8 mouse cellular contexts compared by ENCODE assay signal in genomic region chr8:79711064-79711961, GRCm38 (mm10). TPM values are rescaled to one million over a fixed set of nuclear protein-coding genes. Genes with fewer than 3 reads are reported as not detected.
DNase-seq lines count a peak whose midpoint lies in the region; ATAC-seq and TF ChIP-seq lines count a peak whose summit lies in the region.

Gene Abce1, minus strand, starts transcription at chr8:79711740.
Gene Anapc10, plus strand, starts transcription at chr8:79711820.

- no peak for TF ChIP-seq CTCF in bone marrow macrophage, adult 2 months (IDR thresholded peaks at IDR 0.05; ENCODE audit: low read depth, low read length)
- TF ChIP-seq CTCF in embryonic fibroblast, embryonic 13.5 days (IDR thresholded peaks at IDR 0.05; ENCODE audit: borderline replicate concordance, insufficient read depth, low read length), result no peak

- H3K27ac ChIP-seq in bone marrow macrophage, adult 2 months (ENCODE audit: insufficient read depth, low read depth, low read length), result peak within 1 kb of the TSS; percentile 47
- peak within 1 kb of the TSS; percentile 42; the same call in 1 of the 2 replicates for H3K27ac ChIP-seq in embryonic fibroblast, embryonic 13.5 days (ENCODE audit: insufficient read depth, low read length)
- H3K27ac ChIP-seq in kidney, embryonic 14.5 days (ENCODE audit: low read depth, low read length), result peak within 1 kb of the TSS; percentile 88
- H3K27ac ChIP-seq in limb, embryonic 15.5 days, result peak within 1 kb of the TSS; percentile 89

- no peak for TF ChIP-seq POLR2A in bone marrow macrophage, adult 2 months (IDR thresholded peaks at IDR 0.05; ENCODE audit: borderline replicate concordance, low read depth, low read length)
- TF ChIP-seq POLR2A in embryonic fibroblast, embryonic 13.5 days (IDR thresholded peaks at IDR 0.05; ENCODE audit: low read depth, low read length), result peak; percentile 96

- H3K27me3 ChIP-seq in kidney, embryonic 14.5 days (ENCODE audit: control insufficient read depth, insufficient read depth, low read length), result no peaks in the 10 kb centered on the region
- H3K27me3 ChIP-seq in limb, embryonic 15.5 days, result no peaks in the 10 kb centered on the region

- peak within 1 kb of the TSS; percentile 83 for H3K9ac ChIP-seq in kidney, embryonic 14.5 days (ENCODE audit: low read depth, low read length)
- peak within 1 kb of the TSS; percentile 63 for H3K9ac ChIP-seq in limb, embryonic 15.5 days

- WGBS in kidney, embryonic 14.5 days, result under 1% methylated on average over 73 of the region's 73 CpGs
- under 1% methylated on average over 73 of the region's 73 CpGs for WGBS in limb, embryonic 15.5 days

- peaks cover 5% of the 10 kb centered on the region; the same call in 1 of the 2 replicates for H3K4me1 ChIP-seq in bone marrow macrophage, adult 2 months (ENCODE audit: control insufficient read depth, insufficient read depth, low read length)
- no peaks in the 10 kb centered on the region for H3K4me1 ChIP-seq in embryonic fibroblast, embryonic 13.5 days (ENCODE audit: control insufficient read depth, insufficient read depth, low read length)
- 0 out of 2 replicates have a peak, but pooled peaks cover 5% of the 10 kb centered on the region for H3K4me1 ChIP-seq in kidney, embryonic 14.5 days (ENCODE audit: control insufficient read depth, insufficient read depth, low read length)
- peaks cover 6% of the 10 kb centered on the region; the same call in 1 of the 2 replicates for H3K4me1 ChIP-seq in limb, embryonic 15.5 days

- H3K36me3 ChIP-seq in kidney, embryonic 14.5 days (ENCODE audit: control insufficient read depth, insufficient read depth, low read length), result peaks cover 24% of the 10 kb centered on the region
- peaks cover 15% of the 10 kb centered on the region for H3K36me3 ChIP-seq in limb, embryonic 15.5 days

- peak; percentile 98 for ATAC-seq in kidney, embryonic 14.5 days (ENCODE audit: low FRiP score, low TSS enrichment)
- ATAC-seq in limb, embryonic 15.5 days (ENCODE audit: insufficient number of reproducible peaks, low FRiP score, low TSS enrichment, low read depth), result peak; percentile 98

- H3K4me2 ChIP-seq in kidney, embryonic 14.5 days (replicated peaks; ENCODE audit: low read depth, low read length), result peak within 1 kb of the TSS; percentile 61
- H3K4me2 ChIP-seq in limb, embryonic 15.5 days, result peak within 1 kb of the TSS; percentile 61

- DNase-seq in A20 (ENCODE audit: low read depth, low spot score), result peak; percentile 99
- DNase-seq in heart, adult 9 months (ENCODE audit: low spot score in 2 of 2), result peak; percentile 97 to 98
- peak; percentile 90 to 96 for DNase-seq in monocyte, adult 2 months (ENCODE audit: low read depth in 1 of 2, low spot score in 2 of 2)
- DNase-seq in spleen, postnatal 36 days (ENCODE audit: low spot score in 2 of 2), result peak; percentile 98

- no peaks in the 10 kb centered on the region for H3K9me3 ChIP-seq in kidney, embryonic 14.5 days (ENCODE audit: control insufficient read depth, low read length)
- H3K9me3 ChIP-seq in limb, embryonic 15.5 days, result no peaks in the 10 kb centered on the region

- H3K4me3 ChIP-seq in bone marrow macrophage, adult 2 months (ENCODE audit: insufficient read depth, low read length), result peak within 1 kb of the TSS; percentile 94
- peak within 1 kb of the TSS; percentile 88 for H3K4me3 ChIP-seq in embryonic fibroblast, embryonic 13.5 days (ENCODE audit: insufficient read depth, low read length)
- H3K4me3 ChIP-seq in kidney, embryonic 14.5 days (ENCODE audit: low read length), result peak within 1 kb of the TSS; percentile 99
- peak within 1 kb of the TSS; percentile 61 for H3K4me3 ChIP-seq in limb, embryonic 15.5 days

RNA-seq across cellular contexts. Expression of gene Abce1, which starts in this region (rescaled TPM):
- polyA plus RNA-seq in bone marrow macrophage, adult 2 months (2012; ENCODE audit: insufficient read depth, insufficient read length, missing spikeins), result 32.5 and 33.6 TPM in 2 replicates
- 162 and 174 TPM in 2 replicates for polyA plus RNA-seq in embryonic fibroblast, embryonic 13.5 days (2011; ENCODE audit: insufficient read length, low read depth, missing spikeins)
- polyA plus RNA-seq in kidney, embryonic 14.5 days (2014; fragmentation: Nextera tagmentation; extraction: Ambion mirVana), result 66.4 and 127 TPM in 2 replicates
- polyA plus RNA-seq in limb, embryonic 15.5 days (2015; fragmentation: Nextera tagmentation; extraction: Ambion mirVana), result 88.7 and 92.6 TPM in 2 replicates

RNA-seq across cellular contexts. Expression of gene Anapc10, which starts in this region (rescaled TPM):
- 20.3 and 21.7 TPM in 2 replicates for polyA plus RNA-seq in bone marrow macrophage, adult 2 months (2012; ENCODE audit: insufficient read depth, insufficient read length, missing spikeins)
- 30.6 and 37.2 TPM in 2 replicates for polyA plus RNA-seq in embryonic fibroblast, embryonic 13.5 days (2011; ENCODE audit: insufficient read length, low read depth, missing spikeins)
- 38.4 and 54.9 TPM in 2 replicates for polyA plus RNA-seq in kidney, embryonic 14.5 days (2014; fragmentation: Nextera tagmentation; extraction: Ambion mirVana)
- polyA plus RNA-seq in limb, embryonic 15.5 days (2015; fragmentation: Nextera tagmentation; extraction: Ambion mirVana), result 30.9 and 31.5 TPM in 2 replicates

Comparison
In these comparisons a context has a peak if more than half of its experiments do, and no peak if none do; other contexts are left out.
1. Peak in every context shown above with its lines: DNase-seq, ATAC-seq, H3K4me3 ChIP-seq and H3K27ac ChIP-seq.